Mouse (Mus musculus): ENCODE results near the gene Prpf8.

DNA sequence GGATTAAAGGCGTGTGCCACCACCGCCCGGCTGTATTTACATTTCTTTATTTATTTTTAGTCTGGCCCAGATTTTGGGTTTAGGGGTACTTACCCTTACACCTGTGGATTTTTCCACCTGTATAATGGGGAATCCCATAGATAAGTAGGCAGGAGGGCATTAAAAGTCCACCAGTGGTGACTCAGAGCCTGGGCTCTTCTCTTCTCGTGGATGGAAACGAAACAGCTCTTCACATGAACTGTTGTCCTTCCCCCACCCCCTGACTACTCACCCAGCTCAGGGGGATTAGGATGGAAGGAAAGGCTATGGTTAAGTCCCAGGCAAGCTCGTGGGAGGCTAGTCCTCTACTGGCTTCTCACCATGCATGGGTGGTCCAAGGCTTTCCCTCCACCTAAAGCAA is 22.2 kb upstream of the Prpf8 start:
- TF ChIP-seq POLR2A (IDR thresholded peaks at IDR 0.05; ENCODE audit: control insufficient read depth, extremely low read depth, insufficient read depth, low read length, poor library complexity) (no peak), CTCF (IDR thresholded peaks at IDR 0.05; ENCODE audit: borderline replicate concordance, control insufficient read depth, extremely low read depth, insufficient read depth, low read length, poor library complexity) (no peak)

Measured in thymus, adult 2 months (tissue).